Mouse (Mus musculus) duodenum, adult 2 months (tissue): ENCODE data around the gene Rtbdn. TPM values are rescaled to one million over a fixed set of nuclear protein-coding genes. Genes with fewer than 3 reads are reported as not detected.

Source experiments
- polyA plus RNA-seq: library from polyadenylated mRNA; depleted of rRNA; stranded (reverse); fragments of >200 nt; gene quantifications from 2 replicates; pipeline ENCODE4 v1.2.3, GENCODE M21; 2012; ENCODE audit warnings: low replicate concordance; rRNA removed

The Rtbdn gene
- polyA plus RNA-seq = 0.12 and 0.13 TPM in 2 replicates

DNA sequence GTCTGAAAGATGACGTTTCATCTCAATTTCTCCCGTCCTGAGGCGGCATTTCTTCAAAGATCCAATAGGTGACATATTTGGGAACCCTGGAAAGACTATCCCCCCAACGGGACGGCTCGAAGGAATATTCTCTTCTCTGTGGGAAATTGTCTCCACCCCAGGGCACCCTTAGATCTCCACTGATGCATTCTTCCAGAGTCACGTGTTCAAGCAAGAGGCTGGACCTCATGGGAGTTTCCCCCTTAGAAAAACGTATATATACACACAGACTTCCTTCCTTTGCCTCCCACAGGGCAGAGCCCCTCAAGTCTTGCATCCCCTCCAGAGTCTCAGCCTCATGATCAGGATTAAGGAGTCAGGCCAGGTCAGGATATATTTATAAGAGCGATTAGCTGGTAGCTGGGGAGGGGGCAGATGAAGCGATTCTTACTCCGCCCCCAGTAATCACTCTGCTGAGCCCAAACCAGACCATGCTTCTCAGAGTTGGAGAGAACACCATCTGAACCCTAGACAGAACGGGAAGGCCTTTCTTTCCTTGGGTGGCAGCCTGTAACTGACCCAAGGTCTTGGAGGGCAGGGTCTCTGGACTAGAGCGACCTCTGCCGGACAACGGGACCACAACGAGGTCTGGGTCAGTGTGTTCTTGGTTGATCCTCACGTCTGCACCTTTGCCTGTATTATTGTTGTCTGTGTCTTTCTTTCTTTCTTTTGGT, at the start of gene Rtbdn:
TSS of gene Rtbdn (plus strand) at position 464 of the 713 bp plus-strand sequence.

DNA sequence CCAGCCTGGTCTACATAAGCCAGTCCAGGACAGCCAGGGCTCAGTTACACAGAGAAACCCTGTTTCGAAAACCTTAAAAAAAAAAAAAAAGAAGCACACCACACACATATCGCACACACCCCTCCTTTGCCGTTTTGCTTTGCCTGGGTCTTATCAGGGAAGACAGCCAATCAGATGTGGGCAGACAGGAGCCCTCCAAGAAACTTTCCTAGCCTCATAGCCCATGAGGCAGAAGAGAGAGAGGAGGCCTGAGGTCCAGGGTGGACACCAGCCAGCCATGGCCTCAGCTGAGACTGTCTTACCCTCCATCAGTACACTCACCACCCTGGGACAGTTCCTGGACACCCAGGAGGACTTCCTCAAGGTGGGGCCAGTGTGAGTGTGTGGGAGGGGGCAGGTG, 45.0 kb upstream of the Rtbdn start, which contains the start of gene Klf1:
TSS of gene Klf1 (plus strand) at position 177 of the 400 bp plus-strand sequence.

DNA sequence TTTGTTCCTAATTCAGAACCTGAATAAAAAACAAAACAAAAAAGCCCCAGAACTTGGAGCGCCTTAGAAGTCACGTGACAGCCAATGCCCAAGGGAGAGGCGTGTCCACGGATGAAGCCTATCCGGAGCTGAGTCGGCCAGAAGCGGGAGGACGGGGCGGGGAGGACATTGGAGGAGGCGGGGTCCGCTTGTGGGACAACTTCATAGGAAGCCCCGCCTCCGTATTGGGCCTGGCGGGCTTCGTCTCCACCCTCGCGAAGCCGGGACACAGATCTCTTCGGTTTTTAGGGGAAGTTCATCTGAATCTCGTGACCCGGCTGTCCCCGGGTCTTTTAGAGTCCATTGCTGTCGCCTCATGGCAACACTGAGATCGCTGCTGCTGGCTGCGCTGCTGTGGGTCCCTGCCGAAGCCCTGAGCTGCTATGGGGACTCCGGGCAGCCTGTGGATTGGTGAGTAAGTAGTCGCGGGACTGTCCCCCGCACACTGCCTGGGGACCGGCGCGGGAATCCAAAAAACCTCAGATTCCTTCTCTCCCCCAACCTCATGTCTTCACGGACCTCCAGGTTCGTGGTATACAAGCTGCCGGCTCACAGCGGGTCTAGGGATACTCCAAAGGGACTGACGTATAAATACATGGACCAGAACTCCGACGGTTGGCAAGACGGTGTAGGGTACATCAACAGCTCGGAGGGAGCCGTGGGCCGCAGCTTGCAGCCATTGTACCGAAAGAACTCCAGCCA, 38.2 kb upstream of the Rtbdn start, which contains the start of gene Dnase2a:
TSS of gene Dnase2a (plus strand) at position 140 of the 741 bp plus-strand sequence.

DNA sequence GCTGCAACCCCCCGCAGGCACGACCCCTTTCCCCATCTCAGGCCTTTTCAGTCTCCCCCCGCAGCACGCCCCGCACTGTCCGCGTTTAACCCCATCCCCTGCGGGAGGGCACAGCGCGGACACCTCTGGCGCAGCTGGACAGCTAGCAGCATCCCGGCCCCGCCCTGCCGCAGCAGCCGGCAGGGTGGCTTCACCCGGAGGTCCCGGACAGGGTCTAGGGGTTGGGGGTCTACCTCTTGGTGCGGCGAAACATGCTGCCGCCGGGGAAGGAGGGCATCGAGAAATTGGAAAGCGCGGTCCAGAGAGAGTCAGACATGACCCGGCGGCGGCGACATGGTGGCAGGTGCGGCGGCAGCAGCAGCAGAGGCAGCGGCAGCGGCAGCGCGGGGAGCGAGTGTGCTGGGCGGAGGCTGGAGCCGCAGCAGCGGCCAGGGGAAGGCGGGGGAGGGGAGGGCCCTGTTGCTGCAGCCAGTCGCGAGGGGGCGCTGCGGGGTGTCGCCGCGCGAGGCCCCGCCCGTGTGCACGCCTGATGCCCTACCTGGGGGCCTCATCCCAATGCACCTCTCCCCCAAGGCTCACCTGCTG, 9.7 kb upstream of the Rtbdn start, which contains the start of gene Mast1:
TSS of gene Mast1 (minus strand) at position 398 of the 585 bp plus-strand sequence.

DNA sequence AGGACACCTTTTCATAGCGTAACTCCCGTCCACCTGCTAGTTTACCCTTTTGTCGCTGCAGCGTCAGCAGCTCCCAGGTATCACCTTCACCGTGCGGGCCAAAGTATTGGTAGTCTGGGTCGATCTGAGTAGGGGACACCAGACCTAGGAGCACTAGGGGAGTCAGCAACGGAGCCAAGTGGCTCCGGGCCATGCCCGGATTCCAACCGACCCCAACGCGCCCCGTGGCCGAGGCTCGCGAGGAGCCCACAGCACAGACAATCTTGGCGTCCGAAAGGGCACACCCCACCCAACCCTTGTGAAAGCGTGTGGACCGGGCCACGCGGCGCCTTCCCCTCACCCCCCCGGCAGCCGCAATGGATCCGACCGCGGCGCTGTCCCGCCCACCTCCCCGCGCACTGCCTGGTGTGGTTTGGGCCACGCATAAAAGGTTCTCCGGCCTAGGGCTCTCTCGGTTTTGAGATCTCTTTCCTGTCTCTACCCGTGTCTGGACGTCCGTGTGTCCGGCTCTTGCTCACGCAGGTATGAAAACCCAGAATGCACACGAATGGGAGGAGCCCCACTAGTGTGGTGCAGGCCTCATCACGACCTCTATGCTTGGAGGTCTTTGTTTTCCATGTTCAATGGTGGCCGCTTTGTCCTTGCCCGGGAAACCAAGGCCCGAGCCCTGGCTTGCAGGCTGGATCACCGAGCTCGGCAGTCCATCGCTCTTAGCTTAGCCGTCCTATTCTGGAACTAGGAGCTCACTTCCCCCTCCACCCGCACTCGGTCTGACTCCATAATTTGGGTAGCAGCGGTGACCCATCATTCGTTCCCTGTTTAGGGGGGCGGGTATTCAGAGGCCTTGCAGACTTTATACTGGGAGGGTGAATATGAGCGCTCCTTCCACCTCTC, 22.7 kb downstream of the Rtbdn start, which contains the start of the genes Gm49661, Prdx2 and Rnaseh2a:
TSS of gene Gm49661 (minus strand) at position 193 of the 894 bp plus-strand sequence.
TSS of gene Prdx2 (plus strand) at position 347 of the 894 bp plus-strand sequence.
TSS of gene Rnaseh2a (minus strand) at position 527 of the 894 bp plus-strand sequence.

DNA sequence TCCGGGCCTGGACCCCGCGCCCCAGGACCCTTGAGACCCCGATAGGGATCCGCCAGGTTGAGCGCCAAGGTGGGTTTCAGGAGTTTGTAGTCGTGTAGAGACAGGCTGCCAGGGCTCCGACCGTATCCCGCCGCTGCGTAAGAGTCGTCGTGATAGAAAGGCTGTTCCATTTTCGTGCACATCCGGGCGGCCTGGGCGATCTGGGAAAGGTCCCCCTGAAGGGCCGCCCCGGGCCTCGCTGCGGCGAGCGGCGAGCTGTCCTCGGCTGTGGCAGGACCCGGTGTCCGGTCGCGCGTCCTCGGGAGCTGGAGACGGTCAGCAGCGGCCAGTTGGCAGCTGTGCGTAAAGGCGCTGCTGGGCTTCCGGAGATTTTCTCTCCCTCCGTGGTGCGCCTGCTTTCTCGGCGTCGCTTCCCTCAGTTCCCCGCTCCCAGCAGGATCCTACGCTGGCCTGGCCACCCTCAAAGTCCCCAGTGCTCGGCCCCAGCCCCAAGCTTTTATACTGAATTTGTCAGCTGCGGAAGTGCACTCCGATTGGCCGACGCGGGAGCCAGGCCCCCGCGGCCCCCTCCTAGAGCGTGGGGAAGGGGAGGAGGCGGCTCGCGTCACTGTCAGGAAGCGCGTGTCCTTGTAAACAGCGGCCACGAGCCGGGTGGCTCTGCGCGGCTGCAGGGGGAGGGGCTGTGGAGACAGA, 31.6 kb downstream of the Rtbdn start, which contains the start of gene Junb:
TSS of gene Junb (minus strand) at position 471 of the 693 bp plus-strand sequence.

DNA sequence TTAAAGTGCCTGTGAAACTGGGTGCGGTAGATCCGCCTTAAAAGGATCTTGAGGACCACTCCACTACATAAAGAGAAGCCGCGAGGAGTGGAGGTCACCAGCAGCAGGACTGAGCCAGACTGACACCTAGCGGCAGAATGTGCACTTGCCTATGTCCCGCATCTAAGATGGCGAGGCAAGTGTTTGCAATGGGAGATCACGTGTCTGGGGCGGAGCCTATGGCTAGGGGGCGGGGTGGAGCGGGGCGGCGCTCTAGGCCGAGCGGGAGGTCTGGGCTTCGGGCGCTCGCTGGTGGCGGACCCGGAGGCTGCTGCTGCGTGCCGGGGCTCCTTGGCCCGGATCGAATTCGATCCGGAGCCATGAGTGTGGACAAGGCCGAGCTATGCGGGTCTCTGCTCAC, 43.6 kb downstream of the Rtbdn start, which contains the start of gene Hook2:
TSS of gene Hook2 (plus strand) at position 255 of the 400 bp plus-strand sequence.

Other genes starting within 250 kb of the Rtbdn start
- gene Lyl1, start 245.5 kb upstream of the Rtbdn start, polyA plus RNA-seq = 5.6 and 5.9 TPM in 2 replicates
- gene G430095P16Rik, start 224.0 kb upstream of the Rtbdn start, polyA plus RNA-seq = 0.17 and 0.39 TPM in 2 replicates
- 21.9 and 35.0 TPM in 2 replicates for gene Nfix, start 146.6 kb upstream of the Rtbdn start, polyA plus RNA-seq
- gene Dand5, start 124.2 kb upstream of the Rtbdn start, polyA plus RNA-seq = 2.0 and 2.1 TPM in 2 replicates
- gene Gadd45gip1, start 115.5 kb upstream of the Rtbdn start, polyA plus RNA-seq = 45.9 and 171 TPM in 2 replicates
- 56.0 and 74.1 TPM in 2 replicates for gene Rad23a, start 106.3 kb upstream of the Rtbdn start, polyA plus RNA-seq
- gene Calr, start 100.1 kb upstream of the Rtbdn start, polyA plus RNA-seq = 101 and 112 TPM in 2 replicates
- gene Farsa, start 90.0 kb upstream of the Rtbdn start, polyA plus RNA-seq = 28.8 and 32.6 TPM in 2 replicates
- gene Syce2, start 74.9 kb upstream of the Rtbdn start, polyA plus RNA-seq = 0.37 and 0.95 TPM in 2 replicates
- gene Gcdh, start 53.1 kb upstream of the Rtbdn start, polyA plus RNA-seq = 105 and 276 TPM in 2 replicates
- gene Klf1, start 45.1 kb upstream of the Rtbdn start, polyA plus RNA-seq = 0.46 and 0.56 TPM in 2 replicates
- 4.7 and 4.8 TPM in 2 replicates for gene Dnase2a, start 38.4 kb upstream of the Rtbdn start, polyA plus RNA-seq
- gene Mast1, start 9.6 kb upstream of the Rtbdn start, polyA plus RNA-seq = 0.50 and 0.84 TPM in 2 replicates
- 0.79 TPM in 1 of 2 replicates, not detected in the other for gene Gm49661, start 22.4 kb downstream of the Rtbdn start, polyA plus RNA-seq
- 72.5 and 105 TPM in 2 replicates for gene Prdx2, start 22.6 kb downstream of the Rtbdn start, polyA plus RNA-seq
- gene Rnaseh2a, start 22.8 kb downstream of the Rtbdn start, polyA plus RNA-seq = 22.7 and 28.7 TPM in 2 replicates
- gene Junb, start 31.7 kb downstream of the Rtbdn start, polyA plus RNA-seq = 133 and 294 TPM in 2 replicates
- gene Hook2, start 43.6 kb downstream of the Rtbdn start, polyA plus RNA-seq = 46.1 and 61.0 TPM in 2 replicates
- gene Best2, start 67.5 kb downstream of the Rtbdn start, polyA plus RNA-seq = not detected in 2 replicates
- gene Asna1, start 78.3 kb downstream of the Rtbdn start, polyA plus RNA-seq = 72.4 and 89.7 TPM in 2 replicates
- gene Trir, start 79.8 kb downstream of the Rtbdn start, polyA plus RNA-seq = 54.2 and 119 TPM in 2 replicates
- gene Tnpo2, start 89.9 kb downstream of the Rtbdn start, polyA plus RNA-seq = 17.4 and 29.4 TPM in 2 replicates
- gene Fbxw9, start 113.1 kb downstream of the Rtbdn start, polyA plus RNA-seq = 69.0 and 116 TPM in 2 replicates
- gene Gm5741, start 121.0 kb downstream of the Rtbdn start, polyA plus RNA-seq = 1.2 TPM in 1 of 2 replicates, not detected in the other
- gene Dhps, start 124.8 kb downstream of the Rtbdn start, polyA plus RNA-seq = 46.2 and 54.2 TPM in 2 replicates
- gene Wdr83os, start 133.7 kb downstream of the Rtbdn start, polyA plus RNA-seq = 74.0 and 95.6 TPM in 2 replicates
- gene Wdr83, start 134.3 kb downstream of the Rtbdn start, polyA plus RNA-seq = 18.6 and 23.1 TPM in 2 replicates
- gene Man2b1, start 136.3 kb downstream of the Rtbdn start, polyA plus RNA-seq = 31.4 and 36.6 TPM in 2 replicates
- gene Zfp791, start 176.1 kb downstream of the Rtbdn start, polyA plus RNA-seq = 0.13 and 0.21 TPM in 2 replicates
- gene Cks1brt, start 204.9 kb downstream of the Rtbdn start, polyA plus RNA-seq = not detected in 2 replicates